Mouse (Mus musculus): ENCODE results near the gene Angptl7.

Gene Angptl7

DNA sequence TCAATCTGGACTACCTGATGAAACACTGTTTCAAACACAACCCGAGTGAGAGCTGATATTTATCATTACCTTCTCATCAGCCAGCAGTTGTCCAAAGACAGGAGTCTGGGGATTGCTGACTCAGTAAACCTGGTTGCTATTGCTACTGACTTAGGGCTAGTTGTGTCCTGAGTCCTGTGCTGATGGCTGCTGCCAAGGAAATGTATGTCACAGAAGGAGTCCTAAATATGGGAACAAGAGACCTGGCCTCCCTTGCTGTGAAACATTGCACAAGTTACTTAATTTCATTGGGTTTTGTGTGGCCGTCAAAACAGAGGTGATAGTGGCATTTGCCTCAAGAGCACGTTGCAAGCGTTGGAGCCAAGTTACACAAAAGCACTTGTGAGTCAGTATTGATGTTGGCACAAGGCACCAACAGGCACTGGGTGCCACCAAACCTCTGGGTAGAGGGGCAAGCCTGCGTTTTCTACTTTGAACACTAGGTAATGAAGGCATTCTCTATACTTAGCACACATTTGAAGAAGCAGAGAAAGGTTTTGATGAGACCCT lies 44.7 kb downstream of the Angptl7 start:
- DNase-seq (ENCODE audit: low spot score in 2 of 2), result no peak

DNA sequence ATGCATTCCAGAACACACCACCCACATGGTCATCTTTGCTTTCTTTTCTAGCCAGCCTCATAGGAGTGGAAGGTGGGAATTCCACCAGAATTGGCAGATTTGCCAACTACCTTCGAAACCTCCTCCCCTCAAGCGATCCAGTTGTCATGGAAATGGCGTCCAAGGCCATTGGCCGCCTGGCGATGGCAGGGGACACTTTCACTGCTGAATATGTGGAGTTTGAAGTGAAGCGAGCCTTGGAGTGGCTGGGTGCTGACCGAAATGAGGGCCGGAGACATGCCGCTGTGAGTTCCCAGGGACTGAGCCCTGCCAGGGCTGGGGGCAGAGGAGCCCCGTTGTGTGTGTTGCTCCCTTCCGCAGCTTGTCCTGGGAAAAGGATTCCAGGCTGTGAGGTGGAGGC lies 46.6 kb downstream of the Angptl7 start:
- no peak for DNase-seq (ENCODE audit: low spot score in 2 of 2)

- no peak for DNase-seq (ENCODE audit: low spot score in 2 of 2)
Observed at GRCm38 (mm10) chr4:148448853-148449245, 51.4 kb downstream of the Angptl7 start.

GRCm38 (mm10) chr4:148448179-148448852 lies 51.9 kb downstream of the Angptl7 start, which contains the start of gene Mtor:
TSS of gene Mtor (plus strand) at chr4:148448611.
- DNase-seq (ENCODE audit: low spot score in 2 of 2), result peak; percentile 94 to 98

All from right cerebral cortex, postnatal 36 days (tissue).